Mouse (Mus musculus) adrenal gland, postnatal 25 days (tissue): ENCODE data around the gene Cdc16. TPM values are rescaled to one million over a fixed set of nuclear protein-coding genes. Genes with fewer than 3 reads are reported as not detected.

Source experiments
- DNase-seq: peaks from one replicate; pipeline ENCODE4 v3.0.0; 2021; ENCODE audit warnings: mixed read lengths
- total RNA-seq: library from RNA; stranded (reverse); gene quantifications from 2 replicates; pipeline ENCODE4 v1.2.3, GENCODE M21; 2021

Cdc16 gene
- total RNA-seq, 1 experiment from 2014 or later: 62.6 TPM

DNA sequence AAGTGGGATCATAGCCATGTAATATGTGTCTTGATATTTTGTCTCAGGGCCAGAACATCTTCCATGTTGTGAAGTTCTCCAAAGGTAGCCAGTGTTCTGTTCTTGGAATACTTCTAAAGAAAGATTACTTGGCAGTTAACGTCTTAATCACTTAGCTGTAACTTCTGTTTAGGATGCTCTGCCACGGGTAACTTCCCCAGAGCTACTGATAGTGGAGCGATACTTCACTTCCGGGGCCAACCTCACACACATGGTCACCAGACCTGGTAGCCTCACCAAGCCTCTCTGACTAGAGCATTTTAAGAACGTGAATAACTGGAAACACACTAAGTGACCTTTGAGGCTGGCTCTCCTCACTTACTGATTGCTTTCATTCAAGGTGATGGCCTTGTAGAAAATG, 42.1 kb downstream of the Cdc16 start:
- no peak for DNase-seq

DNA sequence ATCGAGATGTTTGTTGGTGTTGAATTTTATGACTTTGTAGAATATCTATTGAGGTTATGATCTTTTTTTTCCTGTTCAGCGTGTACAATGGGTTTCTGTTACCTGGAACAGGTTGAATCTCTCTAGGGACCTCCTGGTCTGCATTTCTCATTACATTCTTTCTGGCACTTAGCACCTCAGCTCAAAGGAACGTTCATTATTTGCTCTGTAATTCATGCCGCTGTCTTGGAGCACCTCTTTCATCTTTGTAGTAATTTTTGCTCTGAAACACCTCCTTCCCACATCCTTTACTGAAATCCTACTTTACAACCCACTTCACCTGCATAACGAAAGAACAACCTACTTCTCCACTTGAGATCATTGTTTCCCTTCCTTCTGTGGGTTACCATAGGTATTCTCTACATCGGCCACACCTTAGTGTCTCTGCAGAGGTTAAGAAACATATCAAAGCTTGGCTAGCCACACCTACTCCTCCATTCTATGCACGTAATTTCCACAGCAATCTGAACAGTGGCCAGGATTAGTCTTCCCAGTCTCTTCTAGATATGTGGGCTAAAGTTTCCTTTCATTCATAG, 71.2 kb downstream of the Cdc16 start:
- no peak for DNase-seq

Other genes starting within 250 kb of the Cdc16 start
- gene 1700029H14Rik, start 195.2 kb upstream of the Cdc16 start, total RNA-seq: not detected in 2 replicates
- gene Rasa3, start 80.1 kb upstream of the Cdc16 start, total RNA-seq: 39.2 and 63.9 TPM in 2 replicates
- not detected in 2 replicates for gene Cfap97d2, start 51.8 kb upstream of the Cdc16 start, total RNA-seq
- gene Upf3a, start 27.9 kb downstream of the Cdc16 start, total RNA-seq: 35.1 and 37.5 TPM in 2 replicates
- gene AF366264, start 80.7 kb downstream of the Cdc16 start, total RNA-seq: not detected in 2 replicates
- 26.0 and 26.1 TPM in 2 replicates for gene Champ1, start 112.0 kb downstream of the Cdc16 start, total RNA-seq
- gene Coprs, start 132.6 kb downstream of the Cdc16 start, total RNA-seq: 11.0 and 13.4 TPM in 2 replicates